Mouse (Mus musculus) C2C12 (cell line): Measurements from ENCODE around the gene Dscam.

ENCODE experiments used
- CEBPB ChIP-seq: IDR thresholded peaks from one replicate; pipeline ENCODE4 v1.6.1; 2011; ENCODE audit warnings: low read depth, mild to moderate bottlenecking, control low read depth, moderate library complexity
- CTCF ChIP-seq: IDR thresholded peaks from one replicate; pipeline ENCODE4 v1.5.1; 2011; ENCODE audit not compliant: control insufficient read depth, insufficient read depth, insufficient read length
- MAX ChIP-seq: IDR thresholded peaks from one replicate; pipeline ENCODE4 v1.6.1; 2011; ENCODE audit warnings: mild to moderate bottlenecking, control low read depth
- MYOG ChIP-seq: IDR thresholded peaks from one replicate; pipeline ENCODE4 v1.6.1; 2011; ENCODE audit not compliant: control insufficient read depth, insufficient read length; ENCODE audit errors: extremely low read depth

GRCm38 (mm10) chr16:97192296-97192695 lies 21.7 kb upstream of the Dscam start:
- TF ChIP-seq MAX (no peak), CTCF (no peak), MYOG (no peak), CEBPB (no peak)
